Mouse (Mus musculus) heart, adult 2 months (tissue): ENCODE data around the gene Mrpl18. TPM values are rescaled to one million over a fixed set of nuclear protein-coding genes. Genes with fewer than 3 reads are reported as not detected.
"Not testable (repeated sequence)": the region's sequence is repeated elsewhere in the genome, so short reads cannot be mapped to it uniquely, and the experiment has no call there.

ENCODE experiments used
- DNase-seq, 2 experiments: peaks; one replicate each; pipeline ENCODE4 v3.0.0; 2021
- H3K27ac ChIP-seq: fragments of 200-600 bp; 2 replicates; pipeline ENCODE4 v1.8.1; 2022
- H3K27me3 ChIP-seq: fragments of 200-500 bp; 2 replicates; pipeline ENCODE4 v1.6.1; 2012; ENCODE audit warnings: mild to moderate bottlenecking, low read length, inconsistent platforms, mixed read lengths; ENCODE audit not compliant: control insufficient read depth, insufficient read depth
- H3K36me3 ChIP-seq: fragments of 200-500 bp; 2 replicates; pipeline ENCODE4 v1.6.1; 2012; ENCODE audit warnings: low read length, inconsistent platforms; ENCODE audit not compliant: control insufficient read depth, insufficient read depth
- H3K4me1 ChIP-seq: fragments of 200-500 bp; 2 replicates; pipeline ENCODE4 v1.6.1; 2011; ENCODE audit warnings: low read length; ENCODE audit not compliant: control insufficient read depth, insufficient read depth
- H3K4me3 ChIP-seq: fragments of 200-600 bp; 2 replicates; pipeline ENCODE4 v1.8.1; 2022
- H3K79me2 ChIP-seq: fragments of 200-500 bp; replicated peaks from 2 replicates; pipeline ENCODE4 v1.6.1; 2012; ENCODE audit warnings: mild to moderate bottlenecking, inconsistent platforms, low read length, moderate library complexity, mixed read lengths; ENCODE audit not compliant: control insufficient read depth, insufficient read depth
- H3K9ac ChIP-seq: fragments of 200-500 bp; 2 replicates; pipeline ENCODE4 v1.6.1; 2012; ENCODE audit warnings: low read depth, mild to moderate bottlenecking, control low read depth, inconsistent platforms, low read length, mixed read lengths
- CTCF ChIP-seq: fragments of 200-600 bp; IDR thresholded peaks from 2 replicates; pipeline ENCODE4 v1.8.1; 2022; ENCODE audit warnings: antibody characterized with exemption, mild to moderate bottlenecking, moderate library complexity
- EP300 ChIP-seq: fragments of 200-500 bp; IDR thresholded peaks from 2 replicates; pipeline ENCODE4 v1.6.1; 2011; ENCODE audit warnings: low read depth, low read length, control low read depth; ENCODE audit not compliant: insufficient read depth
- POLR2A ChIP-seq: fragments of 200-500 bp; IDR thresholded peaks from 2 replicates; pipeline ENCODE4 v1.6.1; 2011; ENCODE audit warnings: mild to moderate bottlenecking, low read depth, low read length, control low read depth; ENCODE audit not compliant: insufficient read depth
- WGBS: fragments of 180-500 bp; shearing (Covaris S2); methylation state at CpG from one replicate; pipeline ENCODE4 v1.1.7; 2018; 5-methylcytosine and 5-hydroxymethylcytosine counted together
- intact Hi-C: fragments of 180-260 bp; cut with DNase I; formaldehyde crosslinking; loops from one replicate; pipeline ENCODE4 v1.15.1; 2025
- polyA plus RNA-seq: library from polyadenylated mRNA; depleted of rRNA; stranded (reverse); fragments of >200 nt; gene quantifications from 2 replicates; pipeline ENCODE4 v1.2.3, GENCODE M21; 2012
- total RNA-seq, 2 experiments: library from RNA; stranded (reverse); gene quantifications; 2 replicates each; pipeline ENCODE4 v1.2.3; 2021

Mrpl18 gene
- total and polyA plus RNA-seq, 3 experiments: 65.1 to 160 (median 151) TPM

DNA sequence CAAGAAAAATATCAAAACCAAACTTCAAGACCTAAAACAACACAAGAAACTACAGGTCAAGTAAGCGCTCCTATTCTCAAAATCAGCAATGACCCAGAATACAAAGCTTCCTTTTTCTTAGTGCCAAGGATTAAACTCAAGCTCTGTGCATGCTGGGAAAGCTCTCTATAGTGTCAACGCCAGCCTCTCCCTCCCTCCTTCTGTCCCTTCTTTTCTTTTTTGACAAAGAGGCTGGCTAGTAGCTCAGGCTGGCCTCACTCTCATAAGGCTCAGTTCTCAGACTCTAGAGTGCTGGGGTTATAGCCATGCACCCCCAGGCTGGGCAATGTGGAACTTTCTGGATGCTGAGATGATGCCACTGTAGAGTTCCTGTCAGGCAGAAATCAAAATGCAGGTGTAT, 21.9 kb upstream of the Mrpl18 start:
- Histone ChIP-seq H3K4me3 (no peak overlapping the region), H3K79me2 (no peaks in the 10 kb centered on the region), H3K27me3 (no peaks in the 10 kb centered on the region; the same call in 1 of the 2 replicates), H3K27ac (no peak overlapping the region), H3K4me1 (no peaks in the 10 kb centered on the region), H3K36me3 (no peaks in the 10 kb centered on the region), H3K9ac (no peak overlapping the region)
- no peak for DNase-seq
- no peak for TF ChIP-seq EP300
- intact Hi-C loops: no loop called here
- WGBS: 70% methylated on average over 2 of the region's 2 CpGs

DNA sequence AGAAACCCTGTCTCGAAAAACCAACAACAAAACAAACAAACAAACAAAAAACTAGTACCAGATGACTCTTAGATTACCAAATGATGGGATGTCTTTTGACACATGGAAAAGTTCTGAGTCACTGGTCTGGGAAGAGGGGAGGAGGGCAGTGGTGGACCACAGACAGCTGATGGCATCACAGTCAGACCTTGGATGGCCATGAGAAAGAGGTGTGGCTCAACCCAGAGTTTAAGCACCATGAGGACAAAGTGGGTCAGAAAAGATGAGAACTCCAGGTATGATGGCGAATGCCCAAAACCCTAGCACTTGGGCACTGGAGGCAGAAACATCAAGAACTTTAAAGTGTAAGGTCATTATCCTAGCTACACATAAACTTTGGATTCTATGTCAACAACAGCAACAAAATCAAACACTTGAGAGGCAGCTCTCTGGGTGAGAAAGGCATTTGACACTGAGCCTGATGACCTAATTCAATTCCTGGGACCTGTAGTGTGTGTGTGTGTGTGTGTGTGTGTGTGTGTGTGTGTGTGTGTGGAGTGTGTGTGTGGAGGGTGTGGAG, 21.3 kb upstream of the Mrpl18 start:
- TF ChIP-seq POLR2A (no peak), EP300 (no peak), CTCF (no peak)
- Histone ChIP-seq H3K9ac (no peak overlapping the region), H3K27ac (no peak overlapping the region), H3K4me3 (no peak overlapping the region), H3K36me3 (no peaks in the 10 kb centered on the region), H3K79me2 (no peaks in the 10 kb centered on the region), H3K27me3 (no peaks in the 10 kb centered on the region; the same call in 1 of the 2 replicates), H3K4me1 (no peaks in the 10 kb centered on the region)
- WGBS: 77% methylated on average over 2 of the region's 2 CpGs
- intact Hi-C loops: no loop called here
- DNase-seq: no peak

DNA sequence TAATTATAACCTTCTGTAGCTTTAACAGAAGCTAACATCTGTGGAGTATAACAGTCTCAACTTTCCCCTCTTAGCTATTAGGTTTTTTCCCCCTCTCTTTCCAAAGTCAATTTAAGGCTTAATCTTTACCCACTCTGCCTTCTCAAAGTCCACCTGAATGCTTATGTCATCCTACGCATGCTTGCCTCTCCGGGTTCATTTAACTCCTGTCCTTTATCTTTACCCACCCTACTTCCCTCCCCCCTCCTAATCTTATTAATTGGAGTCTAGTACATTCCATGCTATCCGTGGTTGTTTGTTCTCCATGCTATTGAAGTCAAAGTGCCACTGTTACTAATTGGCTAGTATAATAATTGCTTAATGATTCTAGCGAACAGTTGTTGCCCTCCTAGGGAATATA, 19.6 kb upstream of the Mrpl18 start:
- Histone ChIP-seq H3K9ac (no peak overlapping the region), H3K79me2 (no peaks in the 10 kb centered on the region), H3K27ac (no peak overlapping the region), H3K4me3 (no peak overlapping the region), H3K4me1 (no peaks in the 10 kb centered on the region), H3K36me3 (no peaks in the 10 kb centered on the region), H3K27me3 (no peaks in the 10 kb centered on the region; the same call in 1 of the 2 replicates)
- no peak for DNase-seq
- intact Hi-C loops: no loop called here
- 60% methylated on average over 4 of the region's 4 CpGs for WGBS
- no peak for TF ChIP-seq EP300

DNA sequence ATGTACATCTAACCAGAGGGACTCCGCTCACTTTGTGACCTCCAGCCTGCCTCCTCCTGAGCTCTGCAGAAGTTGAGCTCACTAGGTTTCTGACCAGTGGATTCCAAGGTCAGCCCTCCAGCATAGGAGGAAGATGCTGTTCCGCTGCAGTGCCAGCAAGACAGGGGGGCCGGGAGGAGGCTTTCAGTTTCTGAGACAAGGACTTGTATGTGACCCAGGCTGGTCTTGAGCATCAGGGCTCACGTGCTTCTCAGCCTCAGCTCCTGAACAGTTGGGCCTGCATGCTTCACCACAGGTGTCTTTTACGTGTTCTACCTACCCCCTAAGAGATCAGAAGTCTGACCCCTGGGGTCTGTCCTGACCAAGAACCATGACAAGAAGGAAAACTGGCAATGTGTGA, 15.4 kb upstream of the Mrpl18 start:
- H3K27me3 ChIP-seq, H3K27ac ChIP-seq, H3K79me2 ChIP-seq, H3K4me3 ChIP-seq, DNase-seq, H3K4me1 ChIP-seq, H3K9ac ChIP-seq, H3K36me3 ChIP-seq, intact Hi-C loops: not testable (repeated sequence)
- 94% methylated on average over 5 of the region's 5 CpGs for WGBS

DNA sequence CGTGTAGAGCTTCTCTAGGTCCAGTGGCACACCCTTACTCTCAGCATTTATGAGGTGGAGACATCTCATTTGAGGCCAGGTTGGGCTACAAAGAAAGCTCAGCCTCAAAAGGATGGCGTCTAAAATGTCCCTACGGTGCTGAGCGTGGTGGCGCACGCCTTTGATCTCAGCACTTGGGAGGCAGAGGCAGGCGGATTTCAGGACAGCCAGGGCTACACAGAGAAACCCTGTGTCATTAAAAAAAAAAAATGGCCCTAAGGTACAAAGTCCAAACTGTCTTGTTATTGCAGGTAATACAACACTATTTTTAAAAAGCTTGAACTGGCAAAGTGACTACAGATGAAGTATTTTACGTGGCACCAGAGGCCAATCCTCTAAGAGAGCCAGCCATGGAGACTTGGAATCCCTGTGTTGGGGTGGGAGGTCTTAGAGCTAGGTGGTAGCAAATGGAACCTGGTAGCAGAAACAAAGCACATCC, 9.6 kb upstream of the Mrpl18 start:
- intact Hi-C loops: no loop called here
- WGBS: 90% methylated on average over 8 of the region's 8 CpGs
- DNase-seq: no peak
- no peak for TF ChIP-seq EP300
- TF ChIP-seq POLR2A: no peak
- no peak for TF ChIP-seq CTCF
- no peak overlapping the region for H3K9ac ChIP-seq
- no peaks in the 10 kb centered on the region for H3K4me1 ChIP-seq
- no peak overlapping the region for H3K4me3 ChIP-seq
- H3K27me3 ChIP-seq: no peaks in the 10 kb centered on the region
- no peak overlapping the region for H3K27ac ChIP-seq
- H3K79me2 ChIP-seq: no peaks in the 10 kb centered on the region
- peaks cover 12% of the 10 kb centered on the region for H3K36me3 ChIP-seq

DNA sequence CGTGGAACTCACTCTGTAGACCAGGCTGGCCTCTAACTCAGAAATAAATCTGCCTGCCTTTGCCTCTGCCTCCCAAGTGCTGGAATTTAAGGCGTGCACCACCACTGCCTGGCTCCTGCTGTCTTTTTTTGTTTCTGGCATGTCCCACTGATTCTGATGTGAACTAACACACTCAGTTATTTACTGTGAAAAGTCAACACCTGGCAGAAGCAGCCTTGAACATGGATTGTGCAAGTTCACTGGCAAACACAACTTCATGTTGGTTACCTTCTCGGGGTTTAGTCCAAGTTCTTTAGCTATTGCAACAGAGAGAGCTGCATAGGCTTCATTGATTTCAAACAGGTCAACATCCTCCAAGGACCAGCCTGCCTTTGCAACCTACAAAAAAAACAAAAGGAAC, 8.9 kb upstream of the Mrpl18 start:
- no peak for DNase-seq
- Histone ChIP-seq H3K27me3 (no peaks in the 10 kb centered on the region), H3K9ac (no peak overlapping the region), H3K4me1 (no peaks in the 10 kb centered on the region), H3K27ac (no peak overlapping the region), H3K79me2 (no peaks in the 10 kb centered on the region), H3K4me3 (no peak overlapping the region), H3K36me3 (peaks cover 14% of the 10 kb centered on the region)
- WGBS: 71% methylated on average over 3 of the region's 3 CpGs
- TF ChIP-seq POLR2A (no peak), CTCF (no peak), EP300 (no peak)
- intact Hi-C loops: no loop called here
